Mouse (Mus musculus) CD8-positive naive resting alpha-beta T cell, adult 2 months (primary cell): ENCODE data around the gene Comtd1.

Experiments used
- DNase-seq, 2 experiments: peaks; one replicate each; pipeline ENCODE4 v3.0.0; 2022; ENCODE audit warnings: low read depth in 2 of 2, low spot score in 2 of 2

The Comtd1 gene

DNA sequence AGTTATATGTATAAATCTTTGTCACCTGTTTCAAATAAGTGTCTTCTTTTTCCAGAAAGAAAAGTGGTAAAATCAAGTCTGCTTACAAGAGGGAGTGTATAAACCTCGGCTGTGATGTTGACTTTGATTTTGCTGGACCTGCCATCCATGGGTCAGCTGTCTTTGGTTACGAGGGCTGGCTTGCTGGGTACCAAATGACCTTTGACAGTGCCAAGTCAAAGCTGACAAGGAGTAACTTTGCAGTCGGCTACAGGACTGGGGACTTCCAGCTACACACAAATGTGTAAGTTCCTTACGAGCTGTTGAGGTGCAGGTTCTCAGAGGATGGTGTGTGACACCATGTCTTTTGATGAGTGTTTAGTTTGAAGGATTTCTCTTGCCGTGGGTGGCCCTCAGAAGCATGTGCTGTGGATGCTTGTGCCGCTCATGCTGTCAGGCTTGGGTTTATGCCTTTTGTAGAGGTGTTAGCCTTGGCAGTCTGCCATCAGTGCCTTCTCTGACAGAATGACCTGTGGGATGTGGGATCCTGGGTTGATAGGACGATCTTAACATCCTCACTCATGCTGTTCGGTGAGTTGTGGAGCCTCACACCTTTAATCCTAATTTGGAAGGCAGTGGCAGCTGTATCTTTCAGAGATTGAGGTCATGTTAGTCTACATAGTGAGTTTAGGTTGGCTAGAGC lies 10.3 kb downstream of the Comtd1 start:
- no peak for DNase-seq

DNA sequence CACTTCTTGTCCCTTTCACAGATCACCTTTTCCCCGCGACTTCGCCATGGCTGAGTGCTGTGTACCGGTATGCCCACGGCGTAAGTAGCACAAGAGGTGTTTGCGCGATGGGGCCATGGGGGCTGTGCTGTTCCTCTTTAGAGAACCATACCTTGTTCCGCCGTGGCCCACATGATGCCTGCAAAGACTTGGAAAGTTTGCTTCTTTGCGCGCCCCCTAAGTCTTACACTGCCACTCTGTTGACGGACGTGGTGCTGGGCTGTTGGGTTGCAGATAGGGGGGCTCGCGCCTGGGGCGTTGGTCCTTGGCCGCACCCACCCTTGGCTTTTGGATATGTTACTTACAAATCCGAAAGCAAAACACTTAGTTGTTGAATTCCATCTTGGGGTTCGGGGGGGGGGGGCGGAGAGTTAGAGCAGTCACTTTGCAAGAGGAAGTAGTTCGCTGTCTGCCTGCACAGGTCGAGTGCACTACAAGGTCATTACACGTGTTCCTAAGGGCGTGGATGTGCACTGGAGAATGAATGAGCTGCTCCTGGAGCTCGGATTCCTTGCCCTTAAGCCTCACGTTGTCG lies 16.9 kb downstream of the Comtd1 start:
- no peak for DNase-seq

DNA sequence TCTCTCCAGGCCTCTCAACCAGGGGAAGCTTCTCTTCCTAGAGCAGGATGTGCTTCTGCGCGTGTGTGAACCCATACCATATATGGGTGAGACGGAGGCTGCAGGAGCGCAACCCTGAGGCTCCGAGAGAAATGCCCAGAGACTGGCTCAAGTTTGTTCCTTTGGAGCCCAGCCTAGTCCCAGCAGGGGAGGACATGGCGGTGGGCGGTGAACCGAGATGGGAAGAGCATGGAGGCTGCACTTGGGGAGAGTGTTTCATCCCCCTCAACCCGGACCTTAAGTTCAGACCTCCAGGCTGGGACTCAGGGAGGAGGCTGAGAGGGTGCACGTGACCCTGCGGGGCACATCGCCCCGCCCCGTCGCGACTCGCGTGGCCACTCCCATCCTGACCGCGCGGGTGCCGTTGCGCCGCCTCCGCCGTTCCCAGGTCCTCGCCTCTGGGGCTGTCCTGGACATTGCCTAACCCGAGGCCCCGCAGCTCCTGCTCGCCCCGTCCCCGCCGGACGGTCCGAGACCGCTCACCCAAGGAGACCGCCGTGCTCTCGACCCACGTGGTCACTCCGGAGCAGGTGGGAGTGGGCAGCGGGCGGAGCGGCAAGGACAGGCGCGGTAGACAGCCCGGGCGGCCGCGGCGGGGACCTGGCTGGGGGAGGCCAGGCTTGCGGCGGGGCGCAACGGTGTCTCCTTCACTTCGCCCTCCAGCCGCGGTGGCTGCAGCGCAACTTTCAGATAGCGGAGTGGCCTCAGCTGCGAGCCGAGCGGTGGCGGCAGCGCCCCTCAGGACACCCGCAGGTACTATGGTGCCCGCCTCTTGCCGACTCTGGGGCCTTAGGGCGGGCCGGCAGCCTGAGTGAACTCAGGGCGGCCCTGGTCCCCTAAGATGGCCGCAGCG lies 17.7 kb downstream of the Comtd1 start:
- DNase-seq: peak; percentile 95 to 98

DNA sequence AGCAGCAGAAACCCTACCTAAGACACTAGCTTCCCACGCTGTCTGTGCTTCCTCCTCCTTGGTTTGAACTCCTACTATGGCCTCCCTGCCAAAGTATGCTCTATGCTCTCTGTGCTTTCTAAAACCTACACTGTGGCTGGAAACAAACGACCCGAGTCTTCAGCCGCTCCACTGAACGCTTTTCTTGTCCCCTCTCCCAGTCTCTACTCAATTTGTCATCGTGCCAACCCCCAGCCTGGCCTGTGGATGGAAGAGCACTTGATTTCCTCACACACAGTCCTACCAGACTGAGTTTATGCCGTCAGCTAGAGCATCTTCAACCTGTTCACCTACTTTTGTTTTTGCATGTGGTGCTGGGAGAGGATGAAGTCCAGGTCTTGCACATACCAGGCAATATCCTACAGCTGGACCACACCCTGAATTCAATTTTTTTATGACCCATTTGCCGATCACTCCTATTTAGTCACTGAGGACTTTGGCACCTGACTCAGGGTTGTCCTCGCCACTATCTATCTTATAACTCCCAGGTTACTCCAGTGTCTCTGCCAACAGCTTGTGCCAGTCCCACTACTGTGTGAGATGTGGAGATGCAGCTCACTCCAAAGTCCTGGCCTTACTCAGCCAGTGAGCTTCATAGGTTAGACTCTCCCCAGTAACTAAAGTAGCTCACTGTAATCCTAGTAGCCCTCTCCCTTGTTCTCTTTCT lies 22.8 kb downstream of the Comtd1 start:
- DNase-seq: no peak

DNA sequence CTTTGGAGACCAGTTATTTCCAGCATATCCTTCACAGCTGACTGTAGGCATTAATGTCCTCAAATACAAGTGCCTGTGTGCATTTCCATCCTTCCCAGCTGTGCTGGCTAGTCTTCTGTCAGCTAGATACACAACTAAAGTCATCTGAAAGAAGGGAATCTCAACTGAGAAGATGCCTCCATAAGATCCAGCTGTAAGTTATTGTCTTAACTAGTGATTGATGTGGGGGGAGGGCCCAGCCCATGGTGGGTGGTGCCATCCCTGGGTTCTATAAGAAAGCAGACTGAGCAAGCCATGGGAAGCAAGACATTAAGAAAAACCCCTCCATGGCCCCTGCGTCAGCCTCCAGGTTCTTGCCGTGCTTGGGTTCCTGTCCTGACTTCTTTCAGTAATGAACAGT lies 23.8 kb downstream of the Comtd1 start, which contains the start of gene Vdac2:
Vdac2 (plus strand) TSS at position 301 of the 400 bp plus-strand sequence.
- DNase-seq: no peak

DNA sequence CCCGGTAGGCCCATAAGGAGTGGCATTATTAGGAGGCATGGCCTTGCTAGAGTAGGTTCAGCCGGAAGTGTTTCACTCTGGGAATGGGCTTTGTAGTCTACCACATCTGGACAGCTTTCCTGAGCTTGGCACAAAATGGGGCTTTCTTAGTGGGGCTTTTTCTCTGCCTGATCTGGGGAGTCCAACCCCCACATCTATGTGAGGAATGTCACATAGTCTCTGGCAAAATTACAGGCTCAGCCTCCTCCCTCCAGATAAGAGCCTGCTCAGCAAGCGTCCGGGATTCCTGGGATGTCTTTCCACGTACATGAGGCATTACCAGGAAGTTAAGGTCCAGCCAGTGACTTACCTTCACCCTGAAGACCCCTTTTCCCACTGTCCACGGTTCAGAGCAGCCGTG lies 24.9 kb downstream of the Comtd1 start:
- no peak for DNase-seq

DNA sequence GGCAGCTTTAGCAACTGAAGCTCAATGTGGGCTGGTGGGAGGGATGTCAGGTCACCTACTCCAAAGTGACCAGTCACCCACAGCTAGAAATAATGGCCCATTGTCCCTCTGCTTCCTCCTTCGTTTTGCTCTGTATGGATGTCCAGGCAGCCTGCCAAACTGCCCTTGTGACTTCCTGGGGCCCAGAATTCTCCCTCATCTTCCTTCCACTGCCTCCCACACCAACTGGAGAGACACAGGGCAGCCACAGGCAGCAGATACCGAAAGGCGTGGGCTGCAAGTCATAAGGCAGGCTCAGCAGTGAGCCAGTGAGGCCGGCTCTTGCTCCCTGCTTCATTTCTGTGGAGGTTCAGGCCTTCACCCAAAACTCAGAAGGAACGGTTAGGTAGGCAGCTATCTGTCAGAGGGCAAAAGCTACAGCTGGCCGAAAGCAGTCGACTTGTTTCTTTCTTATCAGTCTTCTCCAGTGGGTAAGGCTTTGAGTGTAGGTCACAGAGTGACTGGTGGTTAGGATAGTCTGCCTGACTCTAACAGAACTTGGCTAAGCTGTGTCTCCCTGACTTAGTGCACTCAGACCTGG lies 25.9 kb downstream of the Comtd1 start:
- no peak for DNase-seq

DNA sequence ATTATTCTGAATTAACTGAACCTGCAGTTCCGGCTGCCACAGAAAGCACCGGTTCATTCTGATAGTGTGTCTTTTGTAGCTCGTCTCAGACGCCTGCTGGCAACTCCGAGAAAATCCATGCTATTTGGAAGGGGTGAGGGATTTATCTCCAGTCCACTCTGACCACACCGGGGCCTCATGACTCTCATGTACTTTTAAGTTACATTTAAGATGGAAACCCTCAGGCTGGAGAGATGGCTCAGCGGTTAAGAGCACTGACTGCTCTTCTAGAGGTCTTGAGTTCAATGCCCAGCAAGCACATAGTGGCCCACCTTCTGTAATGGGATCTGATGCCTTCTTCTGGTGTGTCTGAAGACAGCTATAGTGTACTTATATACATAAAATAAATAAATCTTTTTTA lies 26.5 kb downstream of the Comtd1 start:
- no peak for DNase-seq

DNA sequence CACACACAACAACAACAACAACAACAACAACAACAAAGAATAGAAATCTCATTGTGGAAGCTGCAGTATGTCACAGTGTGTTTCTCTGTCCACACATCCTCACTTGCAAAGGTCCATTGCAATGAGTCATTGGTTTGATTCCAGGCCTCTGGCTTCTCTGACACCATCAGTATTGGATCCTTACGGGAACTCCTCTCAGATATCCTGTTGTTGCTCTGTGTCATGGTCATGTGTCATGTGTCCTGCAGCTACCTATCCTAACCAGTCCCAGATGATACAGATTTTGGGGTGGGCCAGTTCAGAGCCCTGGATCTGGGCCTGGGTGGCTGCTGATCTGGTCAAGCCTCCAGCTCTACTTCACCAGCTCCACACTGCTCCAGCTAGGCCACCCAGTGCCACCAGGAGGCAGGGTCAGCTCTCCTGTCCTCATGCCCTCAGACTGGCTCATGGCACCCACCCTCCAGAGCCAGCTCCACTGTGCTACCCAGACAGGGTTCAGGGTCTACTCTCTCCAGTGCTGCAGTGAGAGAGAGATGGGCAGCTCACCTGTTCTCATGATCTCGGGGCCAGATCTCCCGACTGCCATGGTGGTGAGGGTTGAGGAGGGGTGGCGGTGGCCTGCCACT lies 27.8 kb downstream of the Comtd1 start:
- no peak for DNase-seq

DNA sequence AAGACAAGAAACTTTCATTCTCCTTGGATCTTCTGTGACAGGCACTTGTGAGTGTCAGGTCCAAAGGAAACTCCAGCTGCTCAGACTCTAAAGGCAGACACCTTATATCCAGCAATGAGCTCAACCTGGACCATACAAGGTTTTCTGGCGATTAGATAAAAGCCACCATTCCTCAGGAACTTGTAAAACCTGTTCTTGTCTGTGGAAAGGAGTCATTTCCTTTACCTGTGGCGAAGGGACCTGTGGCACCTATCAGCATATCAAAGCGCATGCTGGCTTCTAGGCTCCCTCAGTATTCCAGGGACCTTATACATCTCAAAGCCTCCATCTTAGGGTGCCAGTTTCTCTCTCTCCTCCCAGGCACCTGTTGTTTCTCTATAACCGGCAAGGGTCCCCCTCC lies 31.3 kb downstream of the Comtd1 start:
- no peak for DNase-seq

DNA sequence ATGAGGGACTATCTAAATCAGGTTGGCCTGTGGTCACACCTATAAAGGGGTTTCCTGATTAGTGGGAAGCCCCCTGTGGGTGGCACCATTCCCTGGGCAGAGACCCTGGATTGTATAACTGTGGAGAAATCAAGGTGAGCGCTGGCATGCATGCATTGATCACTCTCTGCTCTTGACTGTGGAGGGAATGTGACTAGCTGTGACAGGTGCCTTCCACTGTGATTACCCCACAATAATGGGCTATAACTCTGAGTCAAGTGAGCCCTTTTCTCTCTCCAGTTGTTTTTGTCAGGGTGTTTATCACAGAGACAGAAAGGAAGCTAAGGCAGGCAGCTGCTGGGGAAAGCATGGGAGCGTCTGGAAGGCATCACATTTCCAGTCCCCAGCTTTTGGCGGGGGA lies 32.5 kb downstream of the Comtd1 start:
- no peak for DNase-seq

DNA sequence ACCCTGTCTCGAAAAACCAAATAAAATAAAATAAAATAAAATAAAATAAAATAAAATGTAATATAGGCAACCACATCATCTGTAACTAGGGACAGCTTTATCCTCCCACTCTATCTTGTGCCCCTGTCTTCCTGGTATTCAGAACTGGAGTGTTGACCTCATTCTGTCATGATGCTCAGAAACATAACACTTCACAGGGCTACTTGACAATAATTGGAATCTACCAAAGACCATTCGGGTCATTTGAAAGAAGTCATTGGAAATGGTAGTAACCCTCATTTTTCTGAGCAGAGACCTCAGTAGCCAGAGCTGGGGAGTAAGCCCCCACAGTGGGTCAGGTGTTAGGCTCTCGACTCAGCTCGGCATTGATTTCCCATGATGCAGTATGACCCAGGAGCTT lies 34.2 kb downstream of the Comtd1 start:
- no peak for DNase-seq

DNA sequence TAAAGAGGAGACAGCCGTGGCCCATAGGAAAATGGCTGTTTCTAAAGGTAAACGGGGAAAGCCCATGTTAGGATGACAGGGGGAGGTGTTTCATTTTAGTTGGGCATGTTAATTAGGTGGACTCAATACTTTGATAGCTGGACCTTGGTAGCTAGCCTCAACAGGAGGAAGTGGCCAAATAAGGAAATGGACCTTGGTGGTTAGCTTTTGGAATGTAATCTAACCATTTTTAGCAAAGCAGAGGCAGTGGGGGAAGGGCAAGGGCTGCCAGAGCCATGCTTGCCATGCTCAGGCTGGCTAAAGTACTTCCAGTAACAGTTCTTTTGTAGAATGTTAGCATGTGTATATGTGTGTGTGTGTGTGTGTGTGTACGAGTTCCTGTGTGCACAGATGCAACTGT lies 34.9 kb downstream of the Comtd1 start:
- DNase-seq: no peak

DNA sequence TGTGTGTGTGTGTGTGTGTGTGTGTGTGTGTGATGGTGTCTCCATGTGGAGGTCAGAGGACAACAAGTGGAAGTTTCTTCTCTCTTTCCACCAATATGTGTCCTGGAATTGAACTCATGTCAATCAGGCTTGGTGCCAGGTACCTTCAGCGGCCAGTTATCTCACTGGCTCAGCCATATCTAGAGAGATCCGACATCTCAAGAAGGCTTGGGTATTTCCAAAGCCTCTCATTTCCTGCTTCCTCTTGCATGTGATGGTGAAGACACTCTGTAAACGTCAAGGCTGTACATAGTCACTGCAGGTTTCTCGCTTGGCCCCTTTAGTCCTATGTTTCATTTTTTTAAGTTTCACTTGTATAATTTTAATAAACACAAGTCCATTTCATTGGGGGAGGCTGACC lies 35.6 kb downstream of the Comtd1 start:
- DNase-seq: no peak

DNA sequence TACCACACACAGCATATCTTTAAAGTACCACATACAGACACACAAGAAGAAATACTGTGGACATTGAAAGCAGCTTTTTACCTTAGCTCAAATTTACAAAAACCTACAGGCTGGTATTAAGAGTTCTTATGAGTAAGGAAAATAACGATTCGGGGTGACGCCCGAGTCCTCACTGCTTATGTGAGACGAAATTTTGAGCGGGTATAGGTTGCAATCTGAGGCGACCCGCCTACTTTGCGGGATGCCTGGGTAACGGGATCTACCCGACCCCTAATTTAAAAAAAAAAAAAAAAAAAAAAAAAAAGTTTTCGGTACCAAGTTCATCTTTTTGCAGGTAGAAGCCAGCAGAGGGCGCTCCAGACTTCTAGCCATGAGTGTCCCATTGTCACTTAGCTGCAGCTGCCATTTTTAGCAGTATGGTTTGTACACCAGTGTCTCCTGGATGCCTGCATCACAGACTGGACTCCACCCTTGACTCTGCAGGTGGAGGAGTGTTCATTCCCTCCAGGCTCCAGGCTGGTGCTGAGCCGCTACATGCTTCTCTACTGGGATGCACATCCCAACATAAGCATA lies 36.1 kb downstream of the Comtd1 start:
- DNase-seq: peak; percentile 68 to 73

DNA sequence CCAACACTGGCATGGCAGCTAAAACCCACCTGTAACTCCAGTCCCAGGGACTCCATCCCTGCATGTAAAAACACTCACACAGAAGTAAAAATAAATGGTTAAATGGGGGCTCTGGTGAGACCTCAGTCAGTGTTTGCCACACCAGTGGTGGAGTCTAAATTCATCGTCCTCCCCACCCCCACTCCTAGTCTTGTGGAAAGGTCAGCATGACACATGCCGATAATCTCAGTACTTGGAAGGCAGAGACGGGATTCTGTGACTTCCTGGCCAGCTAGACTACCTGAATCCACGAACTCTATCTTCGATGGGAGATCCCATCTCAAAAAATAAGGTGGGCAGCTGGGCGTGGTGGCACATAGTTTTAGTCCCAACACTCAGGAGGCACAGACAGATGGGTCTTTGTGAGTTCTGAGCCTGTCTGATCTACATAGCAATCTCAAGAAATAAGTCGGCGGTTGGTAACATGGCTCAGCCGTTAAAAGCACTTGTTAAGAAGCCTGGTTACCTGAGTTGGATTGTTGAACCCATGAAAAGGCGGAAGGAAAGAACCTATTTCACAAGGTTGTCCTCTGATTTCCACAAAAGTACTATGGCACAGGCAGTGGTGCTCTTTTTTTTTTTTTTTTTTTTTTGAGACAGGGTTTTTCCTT lies 36.9 kb downstream of the Comtd1 start:
- DNase-seq: no peak

DNA sequence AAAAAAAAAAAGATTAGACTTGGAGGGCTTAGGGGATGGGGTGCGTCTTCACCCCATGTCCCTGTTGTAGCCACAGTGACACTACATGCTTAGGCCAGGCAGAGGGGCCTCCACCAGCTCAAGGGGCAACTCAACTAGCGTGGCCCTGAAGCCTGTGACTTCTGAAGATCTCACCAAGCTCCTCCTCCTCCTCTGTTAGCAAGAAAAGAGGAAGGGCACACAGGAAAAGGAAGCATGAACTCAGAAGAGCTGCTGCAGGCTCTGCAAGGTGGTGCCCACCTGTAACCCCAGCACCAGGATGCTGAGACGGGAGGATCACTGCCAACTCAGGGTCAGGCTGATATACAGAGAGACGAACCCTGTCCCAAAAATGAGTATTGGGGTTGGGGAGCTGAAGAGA lies 37.5 kb downstream of the Comtd1 start:
- no peak for DNase-seq

DNA sequence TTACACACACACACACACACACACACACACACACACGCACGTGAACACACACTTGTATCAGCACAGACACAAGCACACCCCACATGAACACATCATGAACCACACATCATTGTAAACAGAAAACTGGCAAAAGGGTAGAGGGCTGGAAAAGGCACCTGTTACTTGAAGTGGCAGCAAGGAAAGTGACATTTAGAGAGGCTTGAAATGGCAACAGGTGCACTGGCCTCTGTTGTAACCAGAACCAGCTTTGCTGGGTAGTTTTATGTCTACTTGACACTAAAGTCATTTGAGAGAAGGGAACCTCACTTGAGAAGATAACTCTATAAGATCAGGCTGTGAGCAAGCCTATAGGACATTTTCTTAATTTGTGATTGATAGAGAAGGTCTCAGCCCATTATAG lies 39.4 kb downstream of the Comtd1 start:
- DNase-seq: no peak

DNA sequence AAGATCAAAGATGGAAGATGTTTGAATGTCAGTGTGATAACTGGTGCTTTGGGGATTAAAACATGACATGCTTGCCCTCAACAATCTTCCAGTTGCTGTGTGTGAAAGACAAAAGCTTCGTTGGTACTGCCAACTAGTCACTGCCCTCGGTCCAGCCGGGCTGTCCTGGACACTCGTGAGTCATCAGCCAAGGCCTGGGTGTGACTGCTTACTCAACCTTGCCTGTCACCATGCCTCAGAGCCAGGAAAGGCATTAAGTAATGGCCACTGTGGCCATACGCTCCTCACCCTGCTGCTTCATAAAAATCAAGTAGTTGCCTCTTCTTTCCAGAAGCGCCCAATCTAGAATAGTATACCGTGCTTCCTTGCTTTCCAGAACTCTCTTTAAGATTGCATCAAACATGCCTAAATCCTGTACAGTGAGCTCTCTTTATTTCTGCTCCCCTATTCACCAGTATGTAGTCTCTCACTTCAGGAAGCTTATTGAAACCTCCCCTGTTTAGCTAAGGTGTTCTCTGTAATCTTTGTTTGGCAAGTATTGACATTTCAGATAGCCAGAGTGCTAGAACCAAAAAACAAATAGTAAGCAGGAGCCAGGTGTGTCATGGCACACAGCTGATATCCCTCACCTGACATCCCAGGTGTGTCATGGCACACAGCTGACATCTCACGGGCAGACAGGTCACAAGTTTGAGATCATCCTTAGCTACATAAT lies 40.4 kb downstream of the Comtd1 start:
- DNase-seq: no peak
